Mouse (Mus musculus): ENCODE measurements around the gene Mtfr1l. TPM values are rescaled to one million over a fixed set of nuclear protein-coding genes. Genes with fewer than 3 reads are reported as not detected.
"Not testable (repeated sequence)": the region's sequence is repeated elsewhere in the genome, so short reads cannot be mapped to it uniquely, and the experiment has no call there.

Gene Mtfr1l
- polyA plus RNA-seq, 1 experiment from 2014 or later: 115 TPM

- ATAC-seq (replicated peaks; ENCODE audit: low FRiP score): no peak
- H3K36me3 ChIP-seq: no peaks in the 10 kb centered on the region
- H3K9ac ChIP-seq: peak overlapping the region; percentile 66
- H3K27me3 ChIP-seq: no peaks in the 10 kb centered on the region
- 13% methylated on average over 6 of the region's 6 CpGs for WGBS
- peak overlapping the region; percentile 57 for H3K4me3 ChIP-seq (replicated peaks)
- no peaks in the 10 kb centered on the region for H3K9me3 ChIP-seq (replicated peaks)
- peaks cover 33% of the 10 kb centered on the region for H3K4me1 ChIP-seq
- peak overlapping the region; percentile 66; the same call in 1 of the 2 replicates for H3K27ac ChIP-seq
- peak overlapping the region; percentile 99 for H3K4me2 ChIP-seq
These were observed 38.0 kb downstream of the Mtfr1l start for GRCm38 (mm10) chr4:134497223-134497622.

GRCm38 (mm10) chr4:134496595-134497210 is 38.5 kb downstream of the Mtfr1l start, which contains the start of gene Paqr7:
Paqr7 (plus strand) TSS chr4:134496697.
- Histone ChIP-seq H3K4me2 (peak within 1 kb of the TSS; percentile 99), H3K4me3 (replicated peaks) (peak within 1 kb of the TSS; percentile 57), H3K4me1 (peaks cover 33% of the 10 kb centered on the region), H3K9ac (peak within 1 kb of the TSS; percentile 66), H3K27me3 (no peaks in the 10 kb centered on the region), H3K36me3 (no peaks in the 10 kb centered on the region), H3K27ac (peak within 1 kb of the TSS; percentile 66), H3K9me3 (replicated peaks) (no peaks in the 10 kb centered on the region)
- WGBS: 6% methylated on average over 35 of the region's 35 CpGs
- ATAC-seq (replicated peaks; ENCODE audit: low FRiP score): peak; percentile 66

GRCm38 (mm10) chr4:134495546-134495923 is 39.7 kb downstream of the Mtfr1l start:
- 63% methylated on average over 5 of the region's 5 CpGs for WGBS
- Histone ChIP-seq H3K27ac (0 out of 2 replicates have a peak overlapping the region, but pooled peaks have one; percentile 34), H3K4me1 (peaks cover 33% of the 10 kb centered on the region), H3K4me3 (replicated peaks) (no peak overlapping the region), H3K9me3 (replicated peaks) (no peaks in the 10 kb centered on the region), H3K27me3 (no peaks in the 10 kb centered on the region), H3K9ac (no peak overlapping the region), H3K4me2 (no peak overlapping the region), H3K36me3 (no peaks in the 10 kb centered on the region)
- no peak for ATAC-seq (replicated peaks; ENCODE audit: low FRiP score)

- no peak for ATAC-seq (replicated peaks; ENCODE audit: low FRiP score)
- WGBS: 58% methylated on average over 16 of the region's 16 CpGs
- H3K9me3 ChIP-seq (replicated peaks): no peaks in the 10 kb centered on the region
- no peak overlapping the region for H3K4me3 ChIP-seq (replicated peaks)
- H3K27me3 ChIP-seq: no peaks in the 10 kb centered on the region
- H3K9ac ChIP-seq: no peak overlapping the region
- H3K27ac ChIP-seq: peak overlapping the region; percentile 34; the same call in 1 of the 2 replicates
- H3K4me1 ChIP-seq: peaks cover 33% of the 10 kb centered on the region
- H3K36me3 ChIP-seq: no peaks in the 10 kb centered on the region
- H3K4me2 ChIP-seq: no peak overlapping the region
These were observed 40.2 kb downstream of the Mtfr1l start for GRCm38 (mm10) chr4:134494780-134495545.

GRCm38 (mm10) chr4:134494161-134494560 is 41.0 kb downstream of the Mtfr1l start:
- not testable (repeated sequence) for ATAC-seq (replicated peaks; ENCODE audit: low FRiP score); H3K9me3 ChIP-seq (replicated peaks); H3K27me3 ChIP-seq; H3K9ac ChIP-seq; H3K27ac ChIP-seq; H3K4me3 ChIP-seq (replicated peaks); H3K36me3 ChIP-seq; H3K4me2 ChIP-seq
- peaks cover 33% of the 10 kb centered on the region for H3K4me1 ChIP-seq
- WGBS: 89% methylated on average over 6 of the region's 6 CpGs

- Histone ChIP-seq H3K4me2 (no peak overlapping the region), H3K4me1 (peaks cover 20% of the 10 kb centered on the region), H3K9ac (no peak overlapping the region), H3K27me3 (no peaks in the 10 kb centered on the region), H3K27ac (no peak overlapping the region), H3K9me3 (replicated peaks) (no peaks in the 10 kb centered on the region), H3K4me3 (replicated peaks) (no peak overlapping the region), H3K36me3 (no peaks in the 10 kb centered on the region)
- 63% methylated on average over 6 of the region's 6 CpGs for WGBS
- ATAC-seq (replicated peaks; ENCODE audit: low FRiP score): no peak; the same call in 1 of the 2 replicates
These were observed 43.5 kb downstream of the Mtfr1l start for GRCm38 (mm10) chr4:134491716-134492115.

GRCm38 (mm10) chr4:134489986-134490665 is 45.1 kb downstream of the Mtfr1l start:
- H3K4me1 ChIP-seq: peaks cover 6% of the 10 kb centered on the region
- no peaks in the 10 kb centered on the region for H3K27me3 ChIP-seq
- no peak overlapping the region for H3K27ac ChIP-seq
- no peak overlapping the region for H3K4me3 ChIP-seq (replicated peaks)
- no peaks in the 10 kb centered on the region for H3K9me3 ChIP-seq (replicated peaks)
- no peaks in the 10 kb centered on the region for H3K36me3 ChIP-seq
- H3K9ac ChIP-seq: no peak overlapping the region
- WGBS: 78% methylated on average over 11 of the region's 11 CpGs
- H3K4me2 ChIP-seq: no peak overlapping the region
- ATAC-seq (replicated peaks; ENCODE audit: low FRiP score): no peak

- Histone ChIP-seq H3K9ac (no peak overlapping the region), H3K4me3 (replicated peaks) (no peak overlapping the region), H3K36me3 (no peaks in the 10 kb centered on the region), H3K27ac (no peak overlapping the region), H3K4me1 (no peaks in the 10 kb centered on the region), H3K4me2 (no peak overlapping the region), H3K27me3 (no peaks in the 10 kb centered on the region), H3K9me3 (replicated peaks) (no peaks in the 10 kb centered on the region)
- no peak for ATAC-seq (replicated peaks; ENCODE audit: low FRiP score)
- WGBS: 84% methylated on average over 5 of the region's 5 CpGs
These were observed 47.0 kb downstream of the Mtfr1l start for GRCm38 (mm10) chr4:134488211-134488610.

GRCm38 (mm10) chr4:134485151-134485900 is 49.9 kb downstream of the Mtfr1l start:
- Histone ChIP-seq H3K4me2 (no peak overlapping the region), H3K9ac (no peak overlapping the region), H3K36me3 (no peaks in the 10 kb centered on the region), H3K27me3 (peaks cover 5% of the 10 kb centered on the region; the same call in 1 of the 2 replicates), H3K9me3 (replicated peaks) (no peaks in the 10 kb centered on the region), H3K4me1 (no peaks in the 10 kb centered on the region), H3K4me3 (replicated peaks) (no peak overlapping the region), H3K27ac (no peak overlapping the region)
- ATAC-seq (replicated peaks; ENCODE audit: low FRiP score): no peak
- 87% methylated on average over 5 of the region's 5 CpGs for WGBS

- ATAC-seq (replicated peaks; ENCODE audit: low FRiP score): no peak
- H3K4me2 ChIP-seq: no peak overlapping the region
- 83% methylated on average over 10 of the region's 10 CpGs for WGBS
These were observed 51.0 kb downstream of the Mtfr1l start for GRCm38 (mm10) chr4:134484231-134484630.

GRCm38 (mm10) chr4:134483696-134484095 is 51.5 kb downstream of the Mtfr1l start:
- WGBS: 57% methylated on average over 6 of the region's 6 CpGs
- Histone ChIP-seq H3K27ac (no peak overlapping the region), H3K4me2 (no peak overlapping the region), H3K9me3 (replicated peaks) (no peaks in the 10 kb centered on the region), H3K4me3 (replicated peaks) (no peak overlapping the region), H3K36me3 (no peaks in the 10 kb centered on the region), H3K9ac (no peak overlapping the region), H3K27me3 (peaks cover 5% of the 10 kb centered on the region; the same call in 1 of the 2 replicates), H3K4me1 (no peaks in the 10 kb centered on the region)
- ATAC-seq (replicated peaks; ENCODE audit: low FRiP score): no peak

More at GRCm38 (mm10) chr4:134484231-134484630, 51.0 kb downstream of the Mtfr1l start:
- no peak overlapping the region for H3K27ac ChIP-seq
- no peak overlapping the region for H3K9ac ChIP-seq
- H3K27me3 ChIP-seq: peaks cover 5% of the 10 kb centered on the region; the same call in 1 of the 2 replicates
- H3K36me3 ChIP-seq: no peaks in the 10 kb centered on the region
- H3K4me1 ChIP-seq: no peaks in the 10 kb centered on the region
- no peak overlapping the region for H3K4me3 ChIP-seq (replicated peaks)
- no peaks in the 10 kb centered on the region for H3K9me3 ChIP-seq (replicated peaks)

All from kidney, embryonic 15.5 days (tissue).